Mouse (Mus musculus): ENCODE data around the gene Ulk3. TPM values are rescaled to one million over a fixed set of nuclear protein-coding genes. Genes with fewer than 3 reads are reported as not detected.
A peak's percentile ranks its signal among the peaks of the same experiment; 100 is the strongest.

Gene Ulk3
- polyA plus RNA-seq, 1 experiment from 2014 or later, result 18.8 TPM

DNA sequence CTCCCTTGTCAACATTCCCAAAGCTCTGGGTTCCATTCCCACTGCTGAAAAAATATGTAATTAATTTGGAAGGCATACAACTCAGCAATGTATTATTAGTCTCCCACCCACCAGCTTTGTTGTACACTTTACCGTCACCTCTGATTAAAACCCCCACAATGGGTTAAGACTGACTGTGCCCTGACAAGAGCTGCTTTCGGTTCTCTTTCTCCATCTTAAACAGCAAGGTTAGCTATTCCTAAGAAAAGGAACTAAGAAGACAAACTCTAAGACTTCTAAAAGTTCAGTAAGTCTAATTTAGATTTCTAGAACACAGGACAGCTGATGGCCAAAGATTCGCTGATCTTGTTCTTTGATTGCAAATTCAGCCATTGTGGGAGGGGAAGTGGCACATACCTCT lies 32.0 kb upstream of the Ulk3 start:
- peaks cover 16% of the 10 kb centered on the region for H3K4me1 ChIP-seq
- 75% methylated on average over 3 of the region's 3 CpGs for WGBS
- ATAC-seq (replicated peaks; ENCODE audit: low FRiP score), result no peak
- H3K9me3 ChIP-seq (replicated peaks), result no peaks in the 10 kb centered on the region
- no peak overlapping the region for H3K9ac ChIP-seq
- no peak overlapping the region for H3K27ac ChIP-seq
- H3K36me3 ChIP-seq, result no peaks in the 10 kb centered on the region
- no peaks in the 10 kb centered on the region for H3K27me3 ChIP-seq
- H3K4me2 ChIP-seq, result no peak overlapping the region
- H3K4me3 ChIP-seq (replicated peaks), result no peak overlapping the region

GRCm38 (mm10) chr9:57558625-57559024 lies 30.6 kb upstream of the Ulk3 start:
- 89% methylated on average over 4 of the region's 4 CpGs for WGBS

DNA sequence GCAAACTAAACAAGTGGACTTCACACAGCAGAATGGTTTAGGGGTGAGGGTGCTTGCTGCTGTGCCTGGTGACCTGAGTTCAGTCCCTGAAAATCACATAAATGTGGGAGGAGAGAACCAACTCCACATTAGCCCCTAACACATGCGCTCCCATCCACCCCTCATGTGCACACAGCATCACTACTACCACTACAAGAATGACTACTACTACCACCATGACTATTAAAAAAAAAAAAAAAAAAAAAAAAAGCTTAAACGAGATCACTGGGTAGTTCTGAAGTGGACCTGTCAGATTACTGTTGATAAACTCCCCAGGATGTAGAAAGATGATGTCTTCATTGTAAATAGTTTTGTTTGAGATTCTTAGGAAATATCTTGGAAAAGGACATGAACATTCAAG lies 29.7 kb upstream of the Ulk3 start:
- H3K36me3 ChIP-seq, result no peaks in the 10 kb centered on the region
- H3K4me1 ChIP-seq, result peaks cover 39% of the 10 kb centered on the region
- no peak overlapping the region for H3K4me2 ChIP-seq
- 85% methylated on average over 2 of the region's 2 CpGs for WGBS
- no peak overlapping the region for H3K27ac ChIP-seq
- H3K9me3 ChIP-seq (replicated peaks), result no peaks in the 10 kb centered on the region
- no peaks in the 10 kb centered on the region for H3K27me3 ChIP-seq
- H3K9ac ChIP-seq, result no peak overlapping the region
- ATAC-seq (replicated peaks; ENCODE audit: low FRiP score), result no peak
- no peak overlapping the region for H3K4me3 ChIP-seq (replicated peaks)

More at GRCm38 (mm10) chr9:57558625-57559024, 30.6 kb upstream of the Ulk3 start:
- H3K27me3 ChIP-seq, result no peaks in the 10 kb centered on the region
- H3K36me3 ChIP-seq, result no peaks in the 10 kb centered on the region
- no peak overlapping the region for H3K4me2 ChIP-seq
- no peak overlapping the region for H3K27ac ChIP-seq
- peaks cover 31% of the 10 kb centered on the region for H3K4me1 ChIP-seq
- no peak overlapping the region for H3K9ac ChIP-seq
- H3K4me3 ChIP-seq (replicated peaks), result no peak overlapping the region
- ATAC-seq (replicated peaks; ENCODE audit: low FRiP score), result no peak
- H3K9me3 ChIP-seq (replicated peaks), result no peaks in the 10 kb centered on the region

GRCm38 (mm10) chr9:57560263-57560662 lies 29.0 kb upstream of the Ulk3 start:
- Histone ChIP-seq H3K27me3 (no peaks in the 10 kb centered on the region), H3K36me3 (no peaks in the 10 kb centered on the region), H3K9ac (peak overlapping the region; percentile 70), H3K27ac (peak overlapping the region; percentile 82), H3K4me3 (replicated peaks) (peak overlapping the region; percentile 83), H3K9me3 (replicated peaks) (no peaks in the 10 kb centered on the region), H3K4me1 (peaks cover 42% of the 10 kb centered on the region), H3K4me2 (peak overlapping the region; percentile 79)
- WGBS, result 29% methylated on average over 7 of the region's 7 CpGs
- ATAC-seq (replicated peaks; ENCODE audit: low FRiP score), result no peak

DNA sequence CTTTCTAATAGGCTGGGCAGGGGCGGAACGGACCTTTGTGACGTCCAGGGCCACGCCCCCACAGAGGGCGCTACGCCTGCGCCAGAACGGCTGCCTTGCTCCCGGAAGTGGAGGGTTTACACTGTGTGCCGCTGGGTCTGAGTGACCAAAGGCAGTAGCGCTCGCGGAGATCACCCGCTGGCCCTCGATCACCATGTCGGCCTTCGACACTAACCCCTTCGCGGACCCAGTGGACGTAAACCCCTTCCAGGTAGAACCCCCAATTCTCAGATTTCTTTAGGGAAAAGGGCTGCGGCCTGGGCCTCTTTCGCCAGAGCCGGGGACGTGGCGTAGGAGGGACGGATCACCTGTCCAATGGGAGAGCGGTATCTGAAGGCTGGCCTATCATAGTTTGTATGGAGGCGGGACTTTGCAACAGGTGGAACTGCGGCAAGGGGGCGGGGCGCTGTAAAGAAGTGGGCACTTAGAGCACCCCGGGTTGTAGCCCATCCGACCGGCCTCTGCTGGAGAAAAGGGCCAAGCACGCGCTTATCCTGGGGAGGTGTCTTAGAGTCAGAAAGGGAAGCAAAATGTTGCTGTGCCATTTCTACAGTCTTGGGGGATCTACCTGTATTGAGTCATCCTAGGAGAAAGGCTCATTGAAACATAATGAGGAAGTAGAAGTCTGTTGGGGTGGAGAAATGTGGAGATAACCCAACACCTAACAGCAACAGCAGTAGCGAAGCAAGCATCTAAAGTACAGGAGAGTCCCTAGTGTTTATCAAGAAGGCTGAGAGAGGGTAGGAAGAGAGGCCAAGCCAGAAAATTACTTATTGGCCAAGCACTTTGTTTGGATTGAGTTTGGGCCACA lies 28.2 kb upstream of the Ulk3 start, which contains the start of gene Scamp2:
Gene Scamp2 (plus strand): TSS at position 83 of the 850 bp plus-strand sequence.
- H3K27me3 ChIP-seq, result no peaks in the 10 kb centered on the region
- no peaks in the 10 kb centered on the region for H3K36me3 ChIP-seq
- peak within 1 kb of the TSS; percentile 83 for H3K4me3 ChIP-seq (replicated peaks)
- H3K27ac ChIP-seq, result peak within 1 kb of the TSS; percentile 82
- H3K4me2 ChIP-seq, result peak within 1 kb of the TSS; percentile 79
- WGBS, result under 1% methylated on average over 37 of the region's 37 CpGs
- peak within 1 kb of the TSS; percentile 70 for H3K9ac ChIP-seq
- no peaks in the 10 kb centered on the region for H3K9me3 ChIP-seq (replicated peaks)
- peak; percentile 98 for ATAC-seq (replicated peaks; ENCODE audit: low FRiP score)
- peaks cover 49% of the 10 kb centered on the region for H3K4me1 ChIP-seq

- 0 out of 2 replicates have a peak overlapping the region, but pooled peaks have one; percentile 70 for H3K9ac ChIP-seq
- ATAC-seq (replicated peaks; ENCODE audit: low FRiP score), result no peak
- peak overlapping the region; percentile 82 for H3K27ac ChIP-seq
- peak overlapping the region; percentile 79 for H3K4me2 ChIP-seq
- H3K36me3 ChIP-seq, result no peaks in the 10 kb centered on the region
- peak overlapping the region; percentile 83 for H3K4me3 ChIP-seq (replicated peaks)
- H3K27me3 ChIP-seq, result no peaks in the 10 kb centered on the region
- WGBS, result 70% methylated on average over 13 of the region's 13 CpGs
- peaks cover 55% of the 10 kb centered on the region for H3K4me1 ChIP-seq
- no peaks in the 10 kb centered on the region for H3K9me3 ChIP-seq (replicated peaks)
These were observed 27.5 kb upstream of the Ulk3 start for GRCm38 (mm10) chr9:57561711-57562099.

DNA sequence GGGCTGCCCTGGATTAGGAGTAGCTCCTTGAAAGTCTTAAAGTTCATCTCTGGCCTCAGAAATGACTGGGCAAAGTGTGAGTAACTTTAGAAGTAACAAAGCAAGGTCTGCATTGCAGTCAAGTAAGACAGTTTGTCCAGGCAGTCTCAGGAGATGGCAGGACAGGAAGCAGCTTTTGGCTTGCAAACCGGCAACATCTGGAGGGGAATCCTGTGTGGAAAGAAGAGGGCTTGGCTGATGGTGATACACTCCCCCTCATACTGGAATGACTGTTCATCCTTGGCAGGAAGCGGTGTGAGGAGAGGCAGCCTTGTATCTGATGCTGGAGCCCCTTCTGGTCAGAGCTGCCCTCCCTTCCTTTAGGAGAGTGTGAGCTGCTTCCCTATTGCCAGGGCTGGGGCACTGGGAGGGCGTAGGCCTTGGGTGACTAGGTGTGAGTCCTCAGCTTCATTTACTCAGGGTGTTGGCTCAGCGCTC lies 26.3 kb upstream of the Ulk3 start:
- H3K4me3 ChIP-seq (replicated peaks), result no peak overlapping the region
- WGBS, result 50% methylated on average over 4 of the region's 4 CpGs
- ATAC-seq (replicated peaks; ENCODE audit: low FRiP score), result no peak
- peak overlapping the region; percentile 77 for H3K27ac ChIP-seq
- peaks cover 60% of the 10 kb centered on the region for H3K4me1 ChIP-seq
- H3K36me3 ChIP-seq, result peaks cover 2% of the 10 kb centered on the region
- no peaks in the 10 kb centered on the region for H3K9me3 ChIP-seq (replicated peaks)
- H3K27me3 ChIP-seq, result no peaks in the 10 kb centered on the region
- peak overlapping the region; percentile 79 for H3K4me2 ChIP-seq
- 0 out of 2 replicates have a peak overlapping the region, but pooled peaks have one; percentile 1 for H3K9ac ChIP-seq

DNA sequence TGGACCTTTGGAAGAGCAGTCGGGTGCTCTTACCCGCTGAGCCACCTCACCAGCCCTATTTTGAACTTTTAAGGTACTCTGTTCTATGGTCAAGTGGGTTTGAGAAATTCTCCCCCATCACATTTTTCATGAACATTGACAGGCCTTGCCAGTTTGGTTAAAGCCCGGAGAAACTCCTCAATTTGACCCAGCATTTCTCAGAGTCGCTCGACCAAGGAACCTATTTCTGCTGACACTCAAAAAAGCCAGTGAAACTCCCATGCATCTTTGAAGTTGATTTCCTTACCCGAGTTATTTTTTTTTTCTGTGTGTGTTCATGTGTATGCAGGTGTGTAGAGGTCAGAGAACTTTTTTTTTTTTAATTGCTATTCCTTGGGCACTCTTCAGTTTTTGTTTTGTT lies 24.6 kb upstream of the Ulk3 start:
- Histone ChIP-seq H3K36me3 (peaks cover 17% of the 10 kb centered on the region), H3K4me1 (peaks cover 60% of the 10 kb centered on the region), H3K4me3 (replicated peaks) (no peak overlapping the region), H3K9me3 (replicated peaks) (no peaks in the 10 kb centered on the region), H3K9ac (no peak overlapping the region), H3K27me3 (no peaks in the 10 kb centered on the region), H3K27ac (peak overlapping the region; percentile 77), H3K4me2 (no peak overlapping the region)
- ATAC-seq (replicated peaks; ENCODE audit: low FRiP score), result no peak
- 55% methylated on average over 6 of the region's 6 CpGs for WGBS

DNA sequence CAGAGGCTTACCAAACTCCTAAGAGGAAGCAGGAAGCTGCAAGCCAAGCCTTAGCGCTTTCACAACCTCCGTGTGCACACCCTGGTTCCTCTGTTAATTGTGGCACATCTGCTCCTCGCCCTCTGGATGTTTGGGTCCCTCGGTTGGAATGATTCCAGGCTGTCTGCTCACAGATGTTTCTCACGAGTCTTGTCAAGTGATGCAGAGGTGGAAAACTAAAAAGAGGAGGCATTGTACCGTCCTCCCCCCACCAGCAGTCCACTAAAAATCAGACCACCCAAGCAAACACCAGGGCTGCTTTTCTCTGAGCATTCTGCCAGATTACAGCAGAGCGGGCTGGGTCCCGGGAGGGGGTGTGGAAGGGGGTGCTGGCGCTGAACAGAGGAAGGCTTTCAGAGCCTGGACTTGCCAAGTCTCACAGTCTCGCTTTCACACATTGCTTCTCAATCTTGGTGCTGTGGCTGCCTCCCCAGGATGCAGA lies 23.5 kb upstream of the Ulk3 start:
- ATAC-seq (replicated peaks; ENCODE audit: low FRiP score), result no peak
- H3K4me3 ChIP-seq (replicated peaks), result no peak overlapping the region
- H3K4me1 ChIP-seq, result peaks cover 55% of the 10 kb centered on the region
- 44% methylated on average over 10 of the region's 10 CpGs for WGBS
- peaks cover 28% of the 10 kb centered on the region for H3K36me3 ChIP-seq
- no peaks in the 10 kb centered on the region for H3K9me3 ChIP-seq (replicated peaks)
- H3K4me2 ChIP-seq, result no peak overlapping the region
- no peaks in the 10 kb centered on the region for H3K27me3 ChIP-seq
- H3K27ac ChIP-seq, result peak overlapping the region; percentile 77
- H3K9ac ChIP-seq, result no peak overlapping the region

DNA sequence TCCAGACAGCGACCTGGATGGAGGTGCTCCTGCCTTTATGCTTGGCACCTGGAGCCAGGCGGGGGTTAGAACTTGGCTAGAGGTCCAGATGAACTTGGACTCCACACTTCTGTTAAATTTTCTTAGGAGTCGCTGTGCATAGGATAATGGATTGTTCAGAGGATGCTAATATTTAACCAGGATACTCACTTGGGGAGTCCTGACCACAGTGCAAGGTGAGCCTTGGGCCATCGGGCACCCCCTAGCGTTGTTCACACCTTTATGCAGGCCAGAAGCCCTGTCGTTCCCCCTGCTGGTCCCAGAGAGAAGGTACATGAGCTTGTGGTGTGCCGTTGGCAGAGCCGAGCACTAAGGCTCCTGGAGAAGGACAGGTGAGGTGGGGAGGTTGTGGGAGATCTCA lies 22.4 kb upstream of the Ulk3 start:
- Histone ChIP-seq H3K27ac (peak overlapping the region; percentile 77; the same call in 1 of the 2 replicates), H3K4me3 (replicated peaks) (no peak overlapping the region), H3K9ac (no peak overlapping the region), H3K36me3 (peaks cover 37% of the 10 kb centered on the region), H3K4me2 (no peak overlapping the region), H3K4me1 (peaks cover 47% of the 10 kb centered on the region), H3K27me3 (no peaks in the 10 kb centered on the region), H3K9me3 (replicated peaks) (no peaks in the 10 kb centered on the region)
- ATAC-seq (replicated peaks; ENCODE audit: low FRiP score), result peak; percentile 63
- 55% methylated on average over 8 of the region's 8 CpGs for WGBS

DNA sequence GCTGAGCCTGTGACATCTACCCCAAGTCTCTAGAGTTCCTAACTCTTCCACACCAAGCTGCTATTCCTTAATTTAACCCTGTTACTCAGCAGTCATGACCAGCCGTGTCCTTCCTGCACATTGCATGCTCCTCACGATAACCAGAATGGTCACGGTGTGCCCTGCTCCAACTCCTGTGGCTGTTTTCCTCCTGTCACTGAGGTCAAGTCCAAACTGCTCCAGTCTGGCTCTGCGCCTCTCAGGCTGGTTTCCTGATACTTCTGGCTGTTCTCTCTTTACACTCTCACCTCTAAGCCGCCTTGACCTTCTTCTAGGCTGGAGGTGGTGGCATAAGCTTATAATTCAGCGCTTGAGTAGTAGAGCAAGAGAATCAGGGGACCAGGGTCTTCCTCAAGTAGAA lies 20.8 kb upstream of the Ulk3 start:
- 93% methylated on average over 6 of the region's 6 CpGs for WGBS

GRCm38 (mm10) chr9:57574397-57574796 lies 14.9 kb upstream of the Ulk3 start:
- ATAC-seq (replicated peaks; ENCODE audit: low FRiP score), result no peak
- H3K4me1 ChIP-seq, result no peaks in the 10 kb centered on the region
- H3K36me3 ChIP-seq, result peaks cover 57% of the 10 kb centered on the region
- no peaks in the 10 kb centered on the region for H3K9me3 ChIP-seq (replicated peaks)
- H3K4me3 ChIP-seq (replicated peaks), result no peak overlapping the region
- H3K27me3 ChIP-seq, result no peaks in the 10 kb centered on the region
- H3K9ac ChIP-seq, result no peak overlapping the region
- no peak overlapping the region for H3K4me2 ChIP-seq
- no peak overlapping the region for H3K27ac ChIP-seq

More for the DNA sequence above, 20.8 kb upstream of the Ulk3 start:
- peaks cover 43% of the 10 kb centered on the region for H3K36me3 ChIP-seq
- peaks cover 31% of the 10 kb centered on the region for H3K4me1 ChIP-seq
- H3K4me2 ChIP-seq, result no peak overlapping the region
- no peaks in the 10 kb centered on the region for H3K9me3 ChIP-seq (replicated peaks)
- H3K4me3 ChIP-seq (replicated peaks), result no peak overlapping the region
- no peak for ATAC-seq (replicated peaks; ENCODE audit: low FRiP score)
- no peak overlapping the region for H3K9ac ChIP-seq
- H3K27me3 ChIP-seq, result no peaks in the 10 kb centered on the region
- no peak overlapping the region for H3K27ac ChIP-seq

Data from kidney, embryonic 15.5 days (tissue).